Mouse (Mus musculus) heart, embryonic 12.5 days (tissue): ENCODE data around the gene Ptges3l. TPM values are rescaled to one million over a fixed set of nuclear protein-coding genes. Genes with fewer than 3 reads are reported as not detected.
A peak's percentile ranks its signal among the peaks of the same experiment; 100 is the strongest.
"Not testable (repeated sequence)": the region's sequence is repeated elsewhere in the genome, so short reads cannot be mapped to it uniquely, and the experiment has no call there.

ENCODE experiments used
- ATAC-seq: fragments of 200-750 bp; cut with Nextera tagmentation; 2 replicates; pipeline ENCODE4 v1.8.0; 2017; ENCODE audit warnings: moderate TSS enrichment, moderate library complexity; ENCODE audit not compliant: insufficient number of reproducible peaks, low FRiP score
- H3K27ac ChIP-seq: fragments of 300-500 bp; sonication (generic); 2 replicates; pipeline ENCODE4 v1.5.1; 2016; ENCODE audit warnings: mild to moderate bottlenecking, moderate library complexity; ENCODE audit not compliant: poor library complexity, severe bottlenecking
- H3K27me3 ChIP-seq: fragments of 300-500 bp; sonication (generic); replicated peaks from 2 replicates; pipeline ENCODE4 v1.6.1; 2016; ENCODE audit warnings: mild to moderate bottlenecking, moderate library complexity
- H3K36me3 ChIP-seq: fragments of 300-500 bp; sonication (generic); 2 replicates; pipeline ENCODE4 v1.6.1; 2016; ENCODE audit warnings: mild to moderate bottlenecking, moderate library complexity
- H3K4me1 ChIP-seq: fragments of 300-500 bp; sonication (generic); replicated peaks from 2 replicates; pipeline ENCODE4 v1.6.1; 2016; ENCODE audit warnings: mild to moderate bottlenecking
- H3K4me2 ChIP-seq: fragments of 300-500 bp; sonication (generic); 2 replicates; pipeline ENCODE4 v1.6.1; 2016; ENCODE audit warnings: mild to moderate bottlenecking, moderate library complexity
- H3K4me3 ChIP-seq: fragments of 300-500 bp; sonication (generic); 2 replicates; pipeline ENCODE4 v1.5.1; 2016; ENCODE audit warnings: mild to moderate bottlenecking
- H3K9ac ChIP-seq: fragments of 300-500 bp; sonication (generic); 2 replicates; pipeline ENCODE4 v1.6.1; 2016; ENCODE audit warnings: mild to moderate bottlenecking, moderate library complexity
- H3K9me3 ChIP-seq: fragments of 300-500 bp; sonication (generic); replicated peaks from 2 replicates; pipeline ENCODE4 v1.6.1; 2016; ENCODE audit warnings: mild to moderate bottlenecking, moderate library complexity
- WGBS: fragments of 180-500 bp; shearing (Covaris S2); methylation state at CpG from one replicate; pipeline ENCODE4 v1.1.7; 2016; 5-methylcytosine and 5-hydroxymethylcytosine counted together
- polyA plus RNA-seq: library from polyadenylated mRNA; unstranded; fragments of >200 nt; fragmentation: Nextera tagmentation; extraction: Ambion mirVana; gene quantifications from 2 replicates; pipeline ENCODE4 v1.2.1, GENCODE M21; 2016

Ptges3l gene
- polyA plus RNA-seq, 1 experiment from 2014 or later = 80.3 TPM

DNA sequence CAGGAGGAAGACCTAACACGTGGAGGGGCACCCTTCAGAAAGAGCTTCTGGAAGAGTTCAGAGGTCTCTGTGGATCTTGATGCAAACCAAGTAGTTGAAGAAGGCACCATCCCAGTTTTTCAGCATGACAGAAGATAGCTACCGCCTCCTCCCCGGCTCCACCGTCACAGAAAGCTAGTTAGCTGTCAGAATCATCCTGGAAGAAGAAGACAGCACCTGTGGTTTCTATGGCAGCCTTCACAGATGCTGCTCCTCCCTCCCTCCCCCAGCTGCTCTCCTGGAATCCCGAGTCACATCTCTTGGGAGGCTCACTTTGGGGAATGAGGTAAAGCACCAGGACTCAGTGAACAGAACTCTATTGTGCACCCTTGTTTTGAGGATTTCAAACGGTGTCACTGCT is 6.1 kb downstream of the Ptges3l start:
- Histone ChIP-seq H3K36me3 (peaks cover 32% of the 10 kb centered on the region), H3K4me2 (no peak overlapping the region), H3K27ac (no peak overlapping the region), H3K4me3 (no peak overlapping the region), H3K9me3 (no peaks in the 10 kb centered on the region), H3K27me3 (no peaks in the 10 kb centered on the region), H3K4me1 (peaks cover 22% of the 10 kb centered on the region), H3K9ac (no peak overlapping the region)
- WGBS = 50% methylated on average over 6 of the region's 6 CpGs
- no peak for ATAC-seq

- peak within 1 kb of the TSS; percentile 94 for H3K9ac ChIP-seq
- peak; percentile 85 for ATAC-seq
- no peaks in the 10 kb centered on the region for H3K9me3 ChIP-seq
- peak within 1 kb of the TSS; percentile 83 for H3K4me3 ChIP-seq
- peaks cover 49% of the 10 kb centered on the region for H3K36me3 ChIP-seq
- WGBS = under 1% methylated on average over 45 of the region's 45 CpGs
- peaks cover 15% of the 10 kb centered on the region for H3K4me1 ChIP-seq
- peak within 1 kb of the TSS; percentile 56 for H3K27ac ChIP-seq
- H3K27me3 ChIP-seq = no peaks in the 10 kb centered on the region
- H3K4me2 ChIP-seq = peak within 1 kb of the TSS; percentile 97
These were observed 7.9 kb downstream of the Ptges3l start, which contains the start of gene Aarsd1 for GRCm38 (mm10) chr11:101417101-101417855. Gene Aarsd1, minus strand, starts transcription at chr11:101417615.

GRCm38 (mm10) chr11:101416433-101417100 is 8.6 kb downstream of the Ptges3l start:
- 2% methylated on average over 11 of the region's 11 CpGs for WGBS
- peak overlapping the region; percentile 97 for H3K4me2 ChIP-seq

GRCm38 (mm10) chr11:101415306-101415705 is 9.8 kb downstream of the Ptges3l start:
- Histone ChIP-seq H3K36me3 (peaks cover 53% of the 10 kb centered on the region), H3K27me3 (no peaks in the 10 kb centered on the region), H3K4me1 (peaks cover 9% of the 10 kb centered on the region), H3K4me3 (no peak overlapping the region), H3K27ac (no peak overlapping the region), H3K9me3 (no peaks in the 10 kb centered on the region), H3K4me2 (no peak overlapping the region), H3K9ac (no peak overlapping the region)
- 94% methylated on average over 2 of the region's 2 CpGs for WGBS
- no peak for ATAC-seq

More at GRCm38 (mm10) chr11:101416433-101417100, 8.6 kb downstream of the Ptges3l start:
- no peaks in the 10 kb centered on the region for H3K9me3 ChIP-seq
- peaks cover 49% of the 10 kb centered on the region for H3K36me3 ChIP-seq
- H3K27ac ChIP-seq = peak overlapping the region; percentile 56
- peak overlapping the region; percentile 83 for H3K4me3 ChIP-seq
- no peak for ATAC-seq
- peak overlapping the region; percentile 94 for H3K9ac ChIP-seq
- no peaks in the 10 kb centered on the region for H3K27me3 ChIP-seq
- peaks cover 9% of the 10 kb centered on the region for H3K4me1 ChIP-seq

- no peaks in the 10 kb centered on the region for H3K27me3 ChIP-seq
- ATAC-seq = no peak
- 9% methylated on average over 8 of the region's 8 CpGs for WGBS
- H3K4me1 ChIP-seq = no peaks in the 10 kb centered on the region
- H3K27ac ChIP-seq = no peak overlapping the region
- no peak overlapping the region for H3K4me2 ChIP-seq
- no peaks in the 10 kb centered on the region for H3K36me3 ChIP-seq
- no peak overlapping the region for H3K4me3 ChIP-seq
- H3K9ac ChIP-seq = no peak overlapping the region
- H3K9me3 ChIP-seq = 0 out of 2 replicates have a peak, but pooled peaks cover 4% of the 10 kb centered on the region
These were observed 30.0 kb downstream of the Ptges3l start for GRCm38 (mm10) chr11:101395110-101395509.

DNA sequence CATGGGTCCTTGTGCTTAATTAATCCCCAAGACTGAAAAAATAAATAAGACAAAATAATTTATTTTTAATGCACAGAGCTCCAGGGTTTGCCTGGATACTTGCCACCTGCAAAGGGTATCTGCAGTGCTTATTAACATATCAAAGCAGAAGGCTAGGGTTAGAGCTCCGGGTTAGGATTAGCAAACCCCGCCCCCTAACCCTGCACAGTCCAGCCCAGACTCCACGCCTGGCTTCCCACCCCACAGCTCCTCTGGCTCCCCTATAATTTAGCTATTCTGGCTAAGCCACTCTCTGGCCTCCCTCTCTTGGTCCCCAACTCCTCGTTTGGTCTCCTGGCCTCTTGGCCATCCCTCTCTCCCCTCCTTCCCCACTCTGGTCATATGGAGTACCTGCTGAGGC is 43.3 kb downstream of the Ptges3l start:
- H3K9ac ChIP-seq = no peak overlapping the region
- no peaks in the 10 kb centered on the region for H3K36me3 ChIP-seq
- no peak overlapping the region for H3K4me3 ChIP-seq
- H3K4me1 ChIP-seq = no peaks in the 10 kb centered on the region
- no peaks in the 10 kb centered on the region for H3K9me3 ChIP-seq
- no peak overlapping the region for H3K27ac ChIP-seq
- H3K4me2 ChIP-seq = no peak overlapping the region
- no peak for ATAC-seq
- 18% methylated on average over 4 of the region's 4 CpGs for WGBS
- H3K27me3 ChIP-seq = no peaks in the 10 kb centered on the region

DNA sequence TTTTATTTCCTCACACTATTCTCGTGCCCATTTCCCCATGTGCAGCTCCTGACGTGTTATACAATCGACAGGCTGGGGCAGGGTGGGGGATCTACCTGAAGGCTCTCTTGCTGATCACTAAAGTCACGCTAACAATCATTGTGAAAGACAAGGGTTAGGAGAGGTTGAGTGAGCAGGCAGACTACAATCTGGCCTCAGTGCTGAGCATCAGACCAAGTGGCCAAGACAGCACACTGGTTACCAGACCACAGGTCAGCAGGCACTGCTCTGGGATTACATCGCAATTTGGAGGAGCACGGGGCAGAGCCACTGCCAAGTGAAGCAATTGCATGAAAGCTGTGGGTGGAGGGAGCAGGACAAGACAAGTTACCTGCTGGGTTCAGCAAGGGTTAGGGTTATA is 46.2 kb downstream of the Ptges3l start:
- no peaks in the 10 kb centered on the region for H3K9me3 ChIP-seq
- no peak overlapping the region for H3K27ac ChIP-seq
- ATAC-seq = no peak
- H3K27me3 ChIP-seq = no peaks in the 10 kb centered on the region
- H3K36me3 ChIP-seq = no peaks in the 10 kb centered on the region
- no peak overlapping the region for H3K4me2 ChIP-seq
- no peak overlapping the region for H3K4me3 ChIP-seq
- 66% methylated on average over 6 of the region's 6 CpGs for WGBS
- no peaks in the 10 kb centered on the region for H3K4me1 ChIP-seq
- no peak overlapping the region for H3K9ac ChIP-seq

- not testable (repeated sequence) for H3K9ac ChIP-seq, H3K27ac ChIP-seq, H3K36me3 ChIP-seq, H3K4me2 ChIP-seq, H3K4me1 ChIP-seq, H3K9me3 ChIP-seq, H3K27me3 ChIP-seq, ATAC-seq, H3K4me3 ChIP-seq
- 80% methylated on average over 8 of the region's 8 CpGs for WGBS
These were observed 46.9 kb downstream of the Ptges3l start for GRCm38 (mm10) chr11:101378196-101378595.

- 64% methylated on average over 7 of the region's 7 CpGs for WGBS
- Histone ChIP-seq H3K36me3 (no peaks in the 10 kb centered on the region), H3K4me1 (no peaks in the 10 kb centered on the region), H3K4me2 (no peak overlapping the region), H3K27ac (no peak overlapping the region), H3K9me3 (no peaks in the 10 kb centered on the region), H3K4me3 (no peak overlapping the region), H3K27me3 (no peaks in the 10 kb centered on the region; the same call in 1 of the 2 replicates), H3K9ac (no peak overlapping the region)
- ATAC-seq = no peak
These were observed 50.7 kb downstream of the Ptges3l start for GRCm38 (mm10) chr11:101374421-101374938.

GRCm38 (mm10) chr11:101370141-101370540 is 55.0 kb downstream of the Ptges3l start:
- Histone ChIP-seq H3K27me3 (no peaks in the 10 kb centered on the region; the same call in 1 of the 2 replicates), H3K27ac (no peak overlapping the region), H3K36me3 (no peaks in the 10 kb centered on the region), H3K9ac (no peak overlapping the region), H3K9me3 (no peaks in the 10 kb centered on the region), H3K4me2 (no peak overlapping the region), H3K4me1 (no peaks in the 10 kb centered on the region), H3K4me3 (no peak overlapping the region)
- no peak for ATAC-seq
- 76% methylated on average over 5 of the region's 5 CpGs for WGBS
